Comparison of ENCODE assay signal across 27 mouse cellular contexts in the genomic region with DNA sequence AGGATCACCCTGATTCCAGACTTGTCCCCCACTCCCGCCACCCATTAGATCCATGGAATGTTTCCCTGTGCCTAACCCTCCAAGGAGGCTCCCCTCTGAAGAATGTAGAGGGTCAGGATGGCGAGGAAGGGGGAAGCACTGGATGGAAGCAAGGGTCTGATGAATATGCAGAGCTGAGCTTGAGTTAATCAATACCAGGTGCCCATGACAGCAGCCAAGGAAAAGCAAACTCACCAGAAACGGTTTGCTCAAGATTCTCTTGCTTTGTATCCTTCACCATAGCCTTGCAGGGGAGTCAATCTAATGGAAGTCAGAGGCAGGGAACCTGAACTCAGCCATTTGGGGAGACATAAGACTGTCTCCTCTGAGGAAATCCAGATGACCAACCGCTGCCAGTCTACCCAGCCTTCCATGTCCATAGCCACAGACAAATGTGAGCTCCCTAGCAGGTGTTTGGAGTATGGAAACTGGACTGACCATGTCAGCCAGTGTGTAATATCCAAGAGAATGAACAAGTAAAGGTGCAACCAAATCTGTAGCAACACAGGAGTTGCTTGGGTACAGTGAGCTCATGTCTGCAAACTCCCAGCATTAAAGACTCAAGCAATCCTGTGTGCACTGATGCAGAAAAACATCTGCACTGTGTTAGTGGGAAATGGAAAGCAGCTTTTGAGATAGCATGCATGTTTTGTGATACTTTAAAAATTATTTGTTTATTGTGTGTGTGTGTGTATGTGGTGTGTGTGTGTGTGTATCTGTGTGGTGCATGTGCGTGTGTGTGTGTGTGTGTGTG.
DNase-seq lines count a peak whose midpoint lies in the region; ATAC-seq and TF ChIP-seq lines count a peak whose summit lies in the region.
"Had no signal": no experiment of that assay in that cellular context is flagged by ENCODE, and none has a peak within 500 bp of the region (broad histone marks: within the 10 kb centered on the region; RNA-seq: fewer than 3 reads in every experiment).

No protein-coding gene starts in this region.

- peak; percentile 9 for DNase-seq in kidney, adult 2 months
- DNase-seq in kidney, postnatal 25 days = no peak
- DNase-seq in embryo, embryonic 10.5 days (ENCODE audit: low spot score) = peak; percentile 10
- DNase-seq in limb, embryonic 14.5 days (ENCODE audit: low spot score) = peak; percentile 25
- DNase-seq in midbrain, embryonic 11.5 days (ENCODE audit: low spot score, missing footprints) = no peak
- no peak for DNase-seq in lung, postnatal 0 days (ENCODE audit: low spot score)
- DNase-seq: adrenal gland, adult 2 months; B cell, adult 2 months; cerebellum, adult 11-12 months; cerebellum, postnatal 10 days; gastrocnemius, postnatal 10 days; heart, postnatal 4 days; kidney, adult 18-20 months; liver, embryonic 13.5 days; lung, embryonic 14.5 days; lung, postnatal 36 days; thymus, adult 2 months; thymus, postnatal 4 days had no signal

- no peak for TF ChIP-seq CTCF in kidney, adult 2 months (conservative IDR thresholded peaks at IDR 0.05; ENCODE audit: insufficient read depth, insufficient read length, low read depth, low read length)
- no peak for TF ChIP-seq CTCF in intestine, postnatal 0 days (IDR thresholded peaks at IDR 0.05; ENCODE audit: low read depth)
- TF ChIP-seq CTCF in lung, postnatal 0 days (IDR thresholded peaks at IDR 0.05) = no peak

- no peak for TF ChIP-seq EP300 in lung, postnatal 0 days (IDR thresholded peaks at IDR 0.05)

- H3K4me2 ChIP-seq in embryonic facial prominence, embryonic 13.5 days = peak overlapping the region; percentile 38
- no peak overlapping the region for H3K4me2 ChIP-seq in limb, embryonic 14.5 days (replicated peaks; ENCODE audit: low read depth, low read length, severe bottlenecking)
- H3K4me2 ChIP-seq in intestine, postnatal 0 days (replicated peaks; ENCODE audit: low read depth) = no peak overlapping the region
- H3K4me2 ChIP-seq in midbrain, embryonic 11.5 days = no peak overlapping the region
- no peak overlapping the region for H3K4me2 ChIP-seq in lung, postnatal 0 days (replicated peaks; ENCODE audit: low read depth, low read length)
- H3K4me2 ChIP-seq: forebrain, embryonic 15.5 days; liver, embryonic 13.5 days; lung, embryonic 14.5 days; midbrain, embryonic 15.5 days; neural tube, embryonic 13.5 days had no signal

- no peaks in the 10 kb centered on the region for H3K9me3 ChIP-seq in embryonic facial prominence, embryonic 13.5 days
- H3K9me3 ChIP-seq in limb, embryonic 14.5 days (ENCODE audit: control insufficient read depth, low read length) = no peaks in the 10 kb centered on the region
- no peaks in the 10 kb centered on the region for H3K9me3 ChIP-seq in intestine, postnatal 0 days (ENCODE audit: control insufficient read depth)
- no peaks in the 10 kb centered on the region for H3K9me3 ChIP-seq in midbrain, embryonic 11.5 days (ENCODE audit: control insufficient read depth, low read length)
- no peaks in the 10 kb centered on the region for H3K9me3 ChIP-seq in lung, postnatal 0 days (ENCODE audit: low read length)
- H3K9me3 ChIP-seq: forebrain, embryonic 15.5 days; G1E; heart, embryonic 10.5 days; liver, embryonic 13.5 days; megakaryocyte, embryonic 14.5 days; midbrain, embryonic 15.5 days; neural tube, embryonic 13.5 days had no signal

- no peak for TF ChIP-seq POLR2A in kidney, adult 2 months (IDR thresholded peaks at IDR 0.05; ENCODE audit: low read depth, low read length)
- no peak for TF ChIP-seq POLR2A in limb, embryonic 14.5 days (IDR thresholded peaks at IDR 0.05; ENCODE audit: borderline replicate concordance, extremely low read depth, insufficient read depth, insufficient read length)

- H3K27ac ChIP-seq in kidney, adult 2 months (ENCODE audit: insufficient read depth, low read depth, low read length) = no peak overlapping the region
- peak overlapping the region; percentile 87 for H3K27ac ChIP-seq in embryonic facial prominence, embryonic 13.5 days
- no peak overlapping the region for H3K27ac ChIP-seq in limb, embryonic 14.5 days (replicated peaks; ENCODE audit: low read depth, low read length)
- no peak overlapping the region for H3K27ac ChIP-seq in intestine, postnatal 0 days (ENCODE audit: low read depth, low read length)
- H3K27ac ChIP-seq in midbrain, embryonic 11.5 days (ENCODE audit: low read depth, low read length) = no peak overlapping the region
- no peak overlapping the region for H3K27ac ChIP-seq in lung, postnatal 0 days (ENCODE audit: low read length)
- H3K27ac ChIP-seq: forebrain, embryonic 15.5 days; heart, embryonic 10.5 days; liver, embryonic 13.5 days; midbrain, embryonic 15.5 days; neural tube, embryonic 13.5 days had no signal

- no peak for ATAC-seq in embryonic facial prominence, embryonic 13.5 days (ENCODE audit: insufficient number of reproducible peaks, insufficient read depth, low FRiP score, low TSS enrichment, low read depth)
- no peak; the same call in 1 of the 2 replicates for ATAC-seq in limb, embryonic 14.5 days (ENCODE audit: low FRiP score, low read depth)
- ATAC-seq in intestine, postnatal 0 days = no peak
- ATAC-seq in midbrain, embryonic 11.5 days (ENCODE audit: low FRiP score) = no peak
- ATAC-seq in lung, postnatal 0 days = no peak
- ATAC-seq: forebrain, embryonic 15.5 days; midbrain, embryonic 15.5 days had no signal

- H3K4me1 ChIP-seq in kidney, adult 2 months (ENCODE audit: control insufficient read depth, insufficient read depth, low read length) = no peaks in the 10 kb centered on the region
- peaks cover 16% of the 10 kb centered on the region for H3K4me1 ChIP-seq in embryonic facial prominence, embryonic 13.5 days
- no peaks in the 10 kb centered on the region for H3K4me1 ChIP-seq in limb, embryonic 14.5 days (ENCODE audit: control insufficient read depth, insufficient read depth, low read length)
- H3K4me1 ChIP-seq in intestine, postnatal 0 days (replicated peaks; ENCODE audit: control insufficient read depth, insufficient read depth, low read length) = no peaks in the 10 kb centered on the region
- H3K4me1 ChIP-seq in midbrain, embryonic 11.5 days (ENCODE audit: control insufficient read depth, insufficient read depth, low read length) = no peaks in the 10 kb centered on the region
- H3K4me1 ChIP-seq in lung, postnatal 0 days (ENCODE audit: insufficient read depth, low read depth, low read length) = no peaks in the 10 kb centered on the region
- H3K4me1 ChIP-seq: forebrain, embryonic 15.5 days; midbrain, embryonic 15.5 days; neural tube, embryonic 13.5 days had no signal

- WGBS in kidney, adult 2 months = 50% methylated on average over 5 of the region's 5 CpGs
- WGBS in embryonic facial prominence, embryonic 13.5 days = 28% methylated on average over 5 of the region's 5 CpGs
- 46% methylated on average over 5 of the region's 5 CpGs for WGBS in limb, embryonic 14.5 days
- 66% methylated on average over 5 of the region's 5 CpGs for WGBS in intestine, postnatal 0 days
- WGBS in midbrain, embryonic 11.5 days = 68% methylated on average over 5 of the region's 5 CpGs
- WGBS in lung, postnatal 0 days = 59% methylated on average over 5 of the region's 5 CpGs

- no peaks in the 10 kb centered on the region for H3K36me3 ChIP-seq in kidney, adult 2 months (ENCODE audit: control insufficient read depth, insufficient read depth, low read length)
- no peaks in the 10 kb centered on the region for H3K36me3 ChIP-seq in embryonic facial prominence, embryonic 13.5 days
- no peaks in the 10 kb centered on the region for H3K36me3 ChIP-seq in limb, embryonic 14.5 days (ENCODE audit: control insufficient read depth, insufficient read depth, low read length)
- H3K36me3 ChIP-seq in intestine, postnatal 0 days (ENCODE audit: control insufficient read depth, insufficient read depth) = no peaks in the 10 kb centered on the region
- H3K36me3 ChIP-seq in midbrain, embryonic 11.5 days (ENCODE audit: control insufficient read depth, insufficient read depth, low read length) = no peaks in the 10 kb centered on the region
- no peaks in the 10 kb centered on the region for H3K36me3 ChIP-seq in lung, postnatal 0 days (ENCODE audit: insufficient read depth, low read length)
- H3K36me3 ChIP-seq: forebrain, embryonic 15.5 days; G1E; heart, embryonic 10.5 days; liver, embryonic 13.5 days; midbrain, embryonic 15.5 days; neural tube, embryonic 13.5 days had no signal

- no peaks in the 10 kb centered on the region for H3K27me3 ChIP-seq in kidney, adult 2 months (replicated peaks; ENCODE audit: control insufficient read depth, insufficient read depth, low read length)
- H3K27me3 ChIP-seq in embryonic facial prominence, embryonic 13.5 days = no peaks in the 10 kb centered on the region
- no peaks in the 10 kb centered on the region for H3K27me3 ChIP-seq in limb, embryonic 14.5 days (ENCODE audit: control insufficient read depth, insufficient read depth, low read length)
- H3K27me3 ChIP-seq in intestine, postnatal 0 days (replicated peaks; ENCODE audit: control insufficient read depth, insufficient read depth, low read length) = no peaks in the 10 kb centered on the region
- no peaks in the 10 kb centered on the region for H3K27me3 ChIP-seq in midbrain, embryonic 11.5 days (ENCODE audit: control insufficient read depth, insufficient read depth, low read length)
- no peaks in the 10 kb centered on the region for H3K27me3 ChIP-seq in lung, postnatal 0 days (replicated peaks; ENCODE audit: insufficient read depth, low read length)
- H3K27me3 ChIP-seq: CH12.LX; forebrain, embryonic 15.5 days; liver, embryonic 13.5 days; midbrain, embryonic 15.5 days; neural tube, embryonic 13.5 days had no signal

- no peak overlapping the region for H3K4me3 ChIP-seq in kidney, adult 2 months (ENCODE audit: insufficient read depth, low read depth, low read length)
- H3K4me3 ChIP-seq in embryonic facial prominence, embryonic 13.5 days = no peak overlapping the region
- H3K4me3 ChIP-seq in limb, embryonic 14.5 days (replicated peaks; ENCODE audit: low read length) = no peak overlapping the region
- no peak overlapping the region for H3K4me3 ChIP-seq in intestine, postnatal 0 days (ENCODE audit: low read depth, low read length)
- no peak overlapping the region for H3K4me3 ChIP-seq in midbrain, embryonic 11.5 days (ENCODE audit: low read depth, low read length)
- H3K4me3 ChIP-seq in lung, postnatal 0 days (ENCODE audit: low read depth, low read length) = no peak overlapping the region
- H3K4me3 ChIP-seq: forebrain, embryonic 15.5 days; heart, embryonic 10.5 days; liver, embryonic 13.5 days; megakaryocyte, embryonic 14.5 days; midbrain, embryonic 15.5 days; neural tube, embryonic 13.5 days had no signal

- no peak overlapping the region for H3K9ac ChIP-seq in embryonic facial prominence, embryonic 13.5 days
- no peak overlapping the region for H3K9ac ChIP-seq in limb, embryonic 14.5 days (ENCODE audit: low read depth, low read length, severe bottlenecking)
- no peak overlapping the region for H3K9ac ChIP-seq in intestine, postnatal 0 days (ENCODE audit: low read depth, low read length)
- no peak overlapping the region for H3K9ac ChIP-seq in midbrain, embryonic 11.5 days (ENCODE audit: low read length)
- H3K9ac ChIP-seq in lung, postnatal 0 days (replicated peaks; ENCODE audit: low read depth) = no peak overlapping the region
- H3K9ac ChIP-seq: forebrain, embryonic 15.5 days; liver, embryonic 13.5 days; lung, embryonic 14.5 days; midbrain, embryonic 15.5 days; neural tube, embryonic 13.5 days had no signal

Comparison
In these comparisons a context has a peak if more than half of its experiments do, and no peak if none do; other contexts are left out.
1. DNase-seq: peak in kidney, adult 2 months (single experiment), embryo, embryonic 10.5 days (single experiment) and limb, embryonic 14.5 days (single experiment); none in kidney, postnatal 25 days (0 of 2), midbrain, embryonic 11.5 days (single experiment) and lung, postnatal 0 days (single experiment).